Mouse (Mus musculus) liver, adult 2 months (tissue): ENCODE data around the gene Fam131a.

Source experiments
- CTCF ChIP-seq: fragments of 200-500 bp; IDR thresholded peaks from 2 replicates; pipeline ENCODE4 v1.5.1; 2011; ENCODE audit warnings: low read depth, low read length, control low read depth
- POLR2A ChIP-seq: fragments of 200-500 bp; IDR thresholded peaks from 2 replicates; pipeline ENCODE4 v1.6.1; 2011; ENCODE audit warnings: low read length, control low read depth; ENCODE audit not compliant: insufficient read depth; ENCODE audit errors: extremely low read depth

DNA sequence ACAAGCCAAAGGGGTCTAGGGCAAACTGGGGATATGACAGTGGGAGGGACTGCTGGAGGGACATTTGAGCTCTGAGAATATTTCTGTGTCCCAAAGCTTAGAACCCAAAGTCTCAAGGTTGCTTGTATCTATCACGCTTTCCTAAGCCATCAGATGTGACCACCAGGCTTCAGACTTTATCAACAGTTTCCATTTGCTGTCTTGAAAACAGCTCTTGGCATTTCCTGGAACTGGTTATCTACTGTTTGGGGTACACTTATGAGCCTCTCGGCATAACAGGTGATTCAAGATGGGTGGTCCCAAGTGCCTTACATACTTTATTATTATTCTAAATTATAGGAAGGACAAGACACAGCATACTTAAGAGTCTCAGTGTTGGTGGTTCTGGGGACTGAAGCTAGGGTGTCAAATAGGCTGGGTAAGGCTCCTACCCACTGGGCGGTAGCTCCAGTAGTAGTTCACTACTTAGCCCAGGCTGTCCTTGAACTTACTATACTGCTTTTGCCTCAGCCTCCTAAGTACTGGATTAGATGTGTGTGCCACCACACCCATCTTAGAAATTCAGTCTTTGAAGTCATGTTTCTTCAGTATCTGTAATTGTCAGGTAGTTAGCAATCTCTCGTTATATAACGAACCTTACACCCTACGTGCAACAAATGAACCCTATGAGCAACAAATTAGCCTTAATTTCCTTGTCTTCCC lies 10.8 kb downstream of the Fam131a start:
- no peak for TF ChIP-seq CTCF
- no peak for TF ChIP-seq POLR2A
